Mouse (Mus musculus): ENCODE data around the gene Clic5. TPM values are rescaled to one million over a fixed set of nuclear protein-coding genes. Genes with fewer than 3 reads are reported as not detected.

The Clic5 gene
- 0.78 and 1.5 TPM in 2 replicates for total RNA-seq (2014; rRNA removed)
- polyA plus RNA-seq (2015; fragmentation: Nextera tagmentation; extraction: Ambion mirVana) = 0.39 and 0.69 TPM in 2 replicates

DNA sequence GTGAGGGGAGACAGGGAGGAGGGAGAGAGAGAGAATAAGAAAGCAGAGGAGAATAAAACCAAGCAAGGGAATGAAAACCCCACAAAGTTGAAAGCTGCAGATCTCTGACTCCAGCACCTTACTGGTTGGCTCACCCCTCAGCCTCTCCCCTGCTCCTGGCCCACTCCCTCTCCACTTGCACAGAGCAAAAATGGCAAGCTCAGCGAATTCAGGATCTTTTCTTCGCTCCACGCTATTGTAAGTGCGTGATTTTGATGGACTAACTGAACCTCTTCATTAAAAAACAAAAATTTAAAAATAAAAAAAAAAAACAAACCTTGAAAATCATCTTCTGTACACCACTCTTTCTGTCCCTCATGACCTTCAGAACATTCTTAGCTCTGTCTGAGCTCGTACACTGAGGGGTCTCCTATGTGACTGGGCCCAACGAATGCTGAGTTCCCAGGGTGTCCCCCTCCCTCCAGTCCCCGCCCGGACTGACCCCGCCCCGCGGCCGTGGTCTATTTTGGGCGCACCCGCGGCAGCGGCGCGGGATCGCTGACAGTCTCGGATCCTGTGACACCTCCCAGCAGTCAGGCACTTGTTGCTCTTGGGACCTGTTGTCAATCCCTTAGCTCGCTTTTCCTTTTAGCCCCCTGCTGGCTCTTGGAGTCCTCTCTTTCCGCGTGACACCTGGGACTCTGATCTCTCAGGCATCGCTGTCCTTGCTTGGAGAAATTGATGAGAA lies at the start of gene Clic5:
TSS of gene Clic5 (plus strand) at position 543 of the 727 bp plus-strand sequence.
- Histone ChIP-seq H3K27ac (no peak within 1 kb of the TSS), H3K4me3 (ENCODE audit: low read length) (peak within 1 kb of the TSS; percentile 48), H3K27me3 (ENCODE audit: insufficient read depth, low read length) (0 out of 2 replicates have a peak, but pooled peaks cover 4% of the 10 kb centered on the region), H3K9me3 (ENCODE audit: low read length) (no peaks in the 10 kb centered on the region), H3K9ac (replicated peaks; ENCODE audit: low read length) (peak within 1 kb of the TSS; percentile 52), H3K36me3 (ENCODE audit: insufficient read depth, low read length) (no peaks in the 10 kb centered on the region), H3K4me2 (ENCODE audit: low read depth, low read length) (peak within 1 kb of the TSS; percentile 96), H3K4me1 (ENCODE audit: insufficient read depth, low read length) (peaks cover 6% of the 10 kb centered on the region)
- 4% methylated on average over 24 of the region's 24 CpGs for WGBS
- 0 out of 2 replicates have a peak, but pooled peaks have one; percentile 45 for ATAC-seq
- DNase-seq (ENCODE audit: low spot score) = peak; percentile 49
- TF ChIP-seq CTCF (IDR thresholded peaks at IDR 0.05; ENCODE audit: low read depth) = no peak

DNA sequence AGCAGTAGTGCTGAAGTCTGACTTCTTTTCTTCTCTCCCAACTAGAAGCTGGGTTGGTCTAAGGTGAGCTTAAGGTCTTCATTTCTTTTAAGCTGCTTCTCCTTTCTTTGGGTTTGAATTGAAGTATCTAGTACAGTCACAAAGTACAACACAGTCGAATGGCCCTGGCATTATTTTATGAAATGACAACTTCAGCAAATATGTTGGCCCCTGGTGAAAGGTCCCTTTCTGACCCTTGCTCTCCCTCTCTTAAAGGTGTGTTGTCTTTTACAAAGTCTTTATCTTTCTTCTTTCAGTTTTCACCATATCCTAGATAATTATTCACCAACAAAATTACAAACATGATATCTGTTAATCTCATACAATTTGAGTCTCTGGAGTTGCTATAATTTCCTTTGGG lies 42.6 kb upstream of the Clic5 start:
- Histone ChIP-seq H3K4me3 (ENCODE audit: low read length) (no peak overlapping the region), H3K9me3 (ENCODE audit: low read length) (no peaks in the 10 kb centered on the region), H3K27ac (no peak overlapping the region), H3K27me3 (ENCODE audit: insufficient read depth, low read length) (no peaks in the 10 kb centered on the region), H3K4me1 (ENCODE audit: insufficient read depth, low read length) (no peaks in the 10 kb centered on the region), H3K4me2 (ENCODE audit: low read depth, low read length) (no peak overlapping the region), H3K36me3 (ENCODE audit: insufficient read depth, low read length) (no peaks in the 10 kb centered on the region), H3K9ac (replicated peaks; ENCODE audit: low read length) (no peak overlapping the region)
- no peak for ATAC-seq
- WGBS = 77% methylated on average over 1 of the region's 1 CpGs
- no peak for DNase-seq (ENCODE audit: low spot score)
- no peak for TF ChIP-seq CTCF (IDR thresholded peaks at IDR 0.05; ENCODE audit: low read depth)

DNA sequence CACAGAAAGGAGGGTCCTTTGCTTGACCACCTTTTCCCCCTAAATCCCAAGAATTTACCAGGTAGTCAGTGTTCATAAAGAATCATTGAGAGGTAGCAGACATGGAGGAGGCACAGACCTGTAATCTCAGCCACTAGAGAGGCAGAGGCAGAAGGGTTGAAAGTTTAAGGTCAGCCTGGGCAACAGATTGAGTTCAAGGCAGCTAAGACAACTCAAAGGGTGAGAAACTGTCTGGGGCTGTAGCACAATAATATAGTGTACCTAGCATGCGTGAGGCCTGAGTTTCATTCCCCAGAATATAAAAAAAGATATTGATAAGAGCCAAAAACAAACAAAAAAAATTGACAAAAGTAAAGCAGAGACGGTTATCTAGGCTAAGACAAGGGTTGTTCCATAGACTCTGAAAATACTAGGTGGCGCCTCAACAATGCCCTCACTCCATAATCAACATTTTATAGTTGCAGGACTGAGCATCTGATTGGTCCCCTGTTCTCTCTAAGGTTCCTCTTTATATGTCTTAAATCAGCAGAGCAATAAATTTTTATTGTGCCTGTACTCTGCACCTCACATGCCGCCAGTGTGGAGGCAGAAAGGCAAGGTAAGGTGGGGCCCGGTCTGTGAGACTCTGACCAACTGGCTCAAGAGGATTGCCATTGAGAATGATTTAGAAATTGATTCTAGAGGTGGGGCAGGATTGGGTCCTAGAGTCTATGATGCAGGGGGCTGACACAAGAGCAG lies 40.1 kb upstream of the Clic5 start:
- H3K4me2 ChIP-seq (ENCODE audit: low read depth, low read length) = no peak overlapping the region
- no peak overlapping the region for H3K27ac ChIP-seq
- no peak overlapping the region for H3K4me3 ChIP-seq (ENCODE audit: low read length)
- ATAC-seq (no peak), DNase-seq (ENCODE audit: low spot score) (no peak)
- WGBS = 94% methylated on average over 5 of the region's 5 CpGs
- no peaks in the 10 kb centered on the region for H3K4me1 ChIP-seq (ENCODE audit: insufficient read depth, low read length)
- TF ChIP-seq CTCF (IDR thresholded peaks at IDR 0.05; ENCODE audit: low read depth) = no peak
- no peaks in the 10 kb centered on the region for H3K9me3 ChIP-seq (ENCODE audit: low read length)
- H3K27me3 ChIP-seq (ENCODE audit: insufficient read depth, low read length) = no peaks in the 10 kb centered on the region
- H3K9ac ChIP-seq (replicated peaks; ENCODE audit: low read length) = no peak overlapping the region
- H3K36me3 ChIP-seq (ENCODE audit: insufficient read depth, low read length) = no peaks in the 10 kb centered on the region

DNA sequence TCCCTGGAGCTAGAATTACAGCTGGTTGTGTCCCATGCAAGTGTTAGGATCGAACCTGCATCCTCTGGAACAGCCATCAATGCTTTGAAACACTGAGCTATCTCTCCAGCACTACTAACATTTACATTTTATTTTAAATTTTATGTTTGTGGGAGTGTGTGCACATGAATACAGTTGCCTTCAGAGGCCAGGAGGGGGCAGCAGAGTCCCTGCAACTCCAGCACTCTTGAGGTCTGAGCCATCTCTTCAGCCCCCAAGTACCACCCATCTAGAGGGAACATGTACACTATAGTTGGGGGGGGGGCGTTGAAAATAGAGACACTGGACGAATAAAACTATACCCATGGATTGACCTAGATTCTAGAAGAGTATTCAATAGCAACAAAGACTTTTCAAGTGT lies 37.3 kb upstream of the Clic5 start:
- TF ChIP-seq CTCF (IDR thresholded peaks at IDR 0.05; ENCODE audit: low read depth) = peak; percentile 60
- H3K9ac ChIP-seq (replicated peaks; ENCODE audit: low read length) = no peak overlapping the region
- DNase-seq (ENCODE audit: low spot score) = no peak
- H3K9me3 ChIP-seq (ENCODE audit: low read length) = no peaks in the 10 kb centered on the region
- no peak overlapping the region for H3K4me2 ChIP-seq (ENCODE audit: low read depth, low read length)
- H3K4me3 ChIP-seq (ENCODE audit: low read length) = no peak overlapping the region
- WGBS = 69% methylated on average over 3 of the region's 3 CpGs
- no peaks in the 10 kb centered on the region for H3K27me3 ChIP-seq (ENCODE audit: insufficient read depth, low read length)
- H3K36me3 ChIP-seq (ENCODE audit: insufficient read depth, low read length) = no peaks in the 10 kb centered on the region
- H3K4me1 ChIP-seq (ENCODE audit: insufficient read depth, low read length) = no peaks in the 10 kb centered on the region
- ATAC-seq = no peak
- H3K27ac ChIP-seq = no peak overlapping the region

DNA sequence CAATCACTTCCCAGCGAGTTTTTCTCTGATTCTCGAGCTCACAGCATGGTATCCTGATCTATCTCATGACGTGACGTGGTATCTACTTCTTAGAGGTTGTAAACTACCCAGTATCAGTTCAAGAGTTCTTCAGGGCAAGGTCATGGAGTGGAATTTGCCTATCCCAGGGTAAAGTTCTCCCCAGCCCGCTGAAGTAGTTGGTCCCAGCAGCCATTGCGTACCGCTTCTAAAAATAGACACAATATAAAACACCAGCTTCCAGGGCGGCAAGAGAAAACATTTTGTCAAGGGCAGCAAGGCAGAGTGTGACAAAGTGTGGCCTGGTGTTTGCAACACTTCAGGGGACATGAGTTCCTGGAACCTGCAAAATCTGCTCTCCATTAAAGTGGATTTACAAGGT lies 36.5 kb upstream of the Clic5 start:
- no peak for TF ChIP-seq CTCF (IDR thresholded peaks at IDR 0.05; ENCODE audit: low read depth)
- H3K27ac ChIP-seq = no peak overlapping the region
- WGBS = 82% methylated on average over 8 of the region's 8 CpGs
- H3K9ac ChIP-seq (replicated peaks; ENCODE audit: low read length) = no peak overlapping the region
- DNase-seq (ENCODE audit: low spot score) (no peak), ATAC-seq (no peak)
- no peaks in the 10 kb centered on the region for H3K27me3 ChIP-seq (ENCODE audit: insufficient read depth, low read length)
- H3K4me3 ChIP-seq (ENCODE audit: low read length) = no peak overlapping the region
- H3K9me3 ChIP-seq (ENCODE audit: low read length) = no peaks in the 10 kb centered on the region
- H3K4me1 ChIP-seq (ENCODE audit: insufficient read depth, low read length) = no peaks in the 10 kb centered on the region
- H3K36me3 ChIP-seq (ENCODE audit: insufficient read depth, low read length) = no peaks in the 10 kb centered on the region
- H3K4me2 ChIP-seq (ENCODE audit: low read depth, low read length) = no peak overlapping the region

DNA sequence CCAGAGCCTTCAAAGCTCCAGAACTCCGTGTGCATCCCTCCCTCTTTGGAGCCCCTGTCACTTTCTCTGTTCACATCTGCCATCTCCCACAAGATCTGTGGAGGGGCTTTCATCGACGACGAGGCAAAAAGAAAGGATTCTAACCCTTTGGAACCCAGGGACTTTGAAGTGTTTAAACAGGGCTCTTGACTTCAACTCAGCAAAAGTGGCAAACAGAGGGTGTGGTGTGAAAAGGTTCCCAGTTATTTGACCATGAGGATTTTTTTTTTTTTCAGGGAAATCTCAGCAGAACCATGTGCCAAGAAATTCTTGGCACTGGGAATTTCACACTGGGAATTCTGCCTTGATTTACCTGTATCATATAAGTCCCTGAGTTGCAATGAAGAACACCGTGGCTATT lies 34.5 kb upstream of the Clic5 start:
- Histone ChIP-seq H3K4me3 (ENCODE audit: low read length) (no peak overlapping the region), H3K4me2 (ENCODE audit: low read depth, low read length) (no peak overlapping the region)
- no peak for ATAC-seq

More for the DNA sequence above, 34.5 kb upstream of the Clic5 start:
- 46% methylated on average over 5 of the region's 5 CpGs for WGBS
- Histone ChIP-seq H3K36me3 (ENCODE audit: insufficient read depth, low read length) (no peaks in the 10 kb centered on the region), H3K27me3 (ENCODE audit: insufficient read depth, low read length) (no peaks in the 10 kb centered on the region), H3K4me1 (ENCODE audit: insufficient read depth, low read length) (no peaks in the 10 kb centered on the region), H3K9ac (replicated peaks; ENCODE audit: low read length) (no peak overlapping the region), H3K27ac (no peak overlapping the region), H3K9me3 (ENCODE audit: low read length) (no peaks in the 10 kb centered on the region)
- no peak for DNase-seq (ENCODE audit: low spot score)
- no peak for TF ChIP-seq CTCF (IDR thresholded peaks at IDR 0.05; ENCODE audit: low read depth)

Measured in hindbrain, postnatal 0 days (tissue).